Mouse (Mus musculus): ENCODE data around the gene Yju2. TPM values are rescaled to one million over a fixed set of nuclear protein-coding genes. Genes with fewer than 3 reads are reported as not detected.

The Yju2 gene
- total RNA-seq, 2 experiments from 2014 or later: 17.4 to 17.9 TPM

GRCm38 (mm10) chr17:55959946-55960740 is 1.2 kb downstream of the Yju2 start:
- DNase-seq (ENCODE audit: low spot score in 2 of 2): no peak

GRCm38 (mm10) chr17:55960791-55961190 is 1.9 kb downstream of the Yju2 start:
- DNase-seq (ENCODE audit: low spot score in 2 of 2): peak in 1 of 2 experiments; percentile 17

- peak in 1 of 2 experiments; percentile 11 for DNase-seq (ENCODE audit: low spot score in 2 of 2)
Measured at GRCm38 (mm10) chr17:55961631-55962030, 2.7 kb downstream of the Yju2 start.

- DNase-seq (ENCODE audit: low spot score in 2 of 2): peak in 1 of 2 experiments; percentile 20
Measured at GRCm38 (mm10) chr17:55963171-55963570, 4.3 kb downstream of the Yju2 start.

GRCm38 (mm10) chr17:55964496-55964895 is 5.6 kb downstream of the Yju2 start:
- peak in 1 of 2 experiments; percentile 10 for DNase-seq (ENCODE audit: low spot score in 2 of 2)

GRCm38 (mm10) chr17:55964996-55965395 is 6.1 kb downstream of the Yju2 start:
- peak in 1 of 2 experiments; percentile 18 for DNase-seq (ENCODE audit: low spot score in 2 of 2)

GRCm38 (mm10) chr17:55967186-55967585 is 8.3 kb downstream of the Yju2 start:
- no peak for DNase-seq (ENCODE audit: low spot score in 2 of 2)

GRCm38 (mm10) chr17:55968210-55968609 is 9.3 kb downstream of the Yju2 start:
- DNase-seq (ENCODE audit: low spot score in 2 of 2): no peak

GRCm38 (mm10) chr17:55969560-55969959 is 10.7 kb downstream of the Yju2 start:
- DNase-seq (ENCODE audit: low spot score in 2 of 2): no peak

- no peak for DNase-seq (ENCODE audit: low spot score in 2 of 2)
Measured at GRCm38 (mm10) chr17:55969966-55970891, 11.3 kb downstream of the Yju2 start, which contains the start of gene Shd. Gene Shd (plus strand): TSS chr17:55970467.

GRCm38 (mm10) chr17:55971453-55971852 is 12.6 kb downstream of the Yju2 start:
- no peak for DNase-seq (ENCODE audit: low spot score in 2 of 2)

- DNase-seq (ENCODE audit: low spot score in 2 of 2): peak; percentile 76 to 81
Measured at GRCm38 (mm10) chr17:55976255-55976862, 17.5 kb downstream of the Yju2 start.

- DNase-seq (ENCODE audit: low spot score in 2 of 2): no peak
Measured at GRCm38 (mm10) chr17:55977301-55977700, 18.4 kb downstream of the Yju2 start.

GRCm38 (mm10) chr17:55986030-55986961 is 27.4 kb downstream of the Yju2 start, which contains the start of gene Fsd1:
Gene Fsd1 (plus strand): TSS chr17:55986509.
- no peak for DNase-seq (ENCODE audit: low spot score in 2 of 2)

- no peak for DNase-seq (ENCODE audit: low spot score in 2 of 2)
Measured at GRCm38 (mm10) chr17:55990278-55990898, 31.5 kb downstream of the Yju2 start.

- DNase-seq (ENCODE audit: low spot score in 2 of 2): peak; percentile 55 to 63
Measured at GRCm38 (mm10) chr17:55996007-55996406, 37.1 kb downstream of the Yju2 start.

- no peak for DNase-seq (ENCODE audit: low spot score in 2 of 2)
Measured at GRCm38 (mm10) chr17:55999794-56000499, 41.0 kb downstream of the Yju2 start.

- DNase-seq (ENCODE audit: low spot score in 2 of 2): no peak
Measured at GRCm38 (mm10) chr17:56003000-56003399, 44.1 kb downstream of the Yju2 start.

All from adrenal gland, adult 18-20 months (tissue).